Mouse (Mus musculus) frontal cortex, postnatal 36 days (tissue): ENCODE measurements around the gene Ep300.

ENCODE experiments used
- DNase-seq, 2 experiments: peaks; one replicate each; pipeline ENCODE4 v3.0.0; 2022; ENCODE audit warnings: low spot score in 2 of 2

Gene Ep300

DNA sequence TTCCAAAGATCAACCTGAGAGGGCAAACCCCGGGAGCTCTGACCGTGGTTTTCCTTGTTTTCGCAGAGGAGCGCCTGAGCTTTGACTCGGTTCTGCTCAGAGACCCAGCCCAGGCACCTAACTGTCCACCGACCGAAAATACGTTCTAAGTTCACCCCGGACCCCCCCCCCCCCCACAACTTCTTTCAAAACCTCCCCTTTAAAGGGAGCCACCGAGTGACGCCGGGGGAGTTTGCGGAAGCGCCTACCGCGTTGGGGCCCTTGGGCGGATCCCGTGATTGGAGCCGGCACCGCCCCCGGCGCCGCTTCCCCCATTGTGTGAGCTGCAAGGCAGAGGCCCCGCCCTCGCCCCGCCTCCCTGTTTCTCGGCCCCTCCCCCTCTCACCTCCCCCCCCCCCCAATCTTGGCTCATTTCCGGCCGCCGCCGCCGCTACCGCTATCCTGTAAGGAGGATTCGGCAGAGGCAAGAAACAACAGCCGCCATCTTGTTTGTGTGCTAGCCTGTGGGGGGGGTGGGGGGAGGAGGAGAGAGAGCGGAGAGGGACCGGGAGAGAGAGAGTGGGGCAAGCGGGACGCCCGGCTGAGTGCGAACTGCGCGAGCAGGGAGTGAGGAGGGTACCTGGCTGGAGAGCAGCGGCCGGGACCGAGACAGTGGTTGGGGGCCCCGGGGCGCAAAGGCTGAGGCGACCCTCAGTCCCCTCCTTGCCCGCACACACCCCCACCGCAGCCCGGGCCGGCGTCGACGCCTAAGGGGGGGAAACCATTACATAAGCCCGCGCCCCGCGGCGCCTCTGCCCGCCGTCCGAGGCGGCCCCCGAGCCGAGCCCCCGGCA is at the start of gene Ep300:
Ep300 (plus strand) TSS at position 439 of the 833 bp plus-strand sequence.
- DNase-seq = peak; percentile 89 to 94

DNA sequence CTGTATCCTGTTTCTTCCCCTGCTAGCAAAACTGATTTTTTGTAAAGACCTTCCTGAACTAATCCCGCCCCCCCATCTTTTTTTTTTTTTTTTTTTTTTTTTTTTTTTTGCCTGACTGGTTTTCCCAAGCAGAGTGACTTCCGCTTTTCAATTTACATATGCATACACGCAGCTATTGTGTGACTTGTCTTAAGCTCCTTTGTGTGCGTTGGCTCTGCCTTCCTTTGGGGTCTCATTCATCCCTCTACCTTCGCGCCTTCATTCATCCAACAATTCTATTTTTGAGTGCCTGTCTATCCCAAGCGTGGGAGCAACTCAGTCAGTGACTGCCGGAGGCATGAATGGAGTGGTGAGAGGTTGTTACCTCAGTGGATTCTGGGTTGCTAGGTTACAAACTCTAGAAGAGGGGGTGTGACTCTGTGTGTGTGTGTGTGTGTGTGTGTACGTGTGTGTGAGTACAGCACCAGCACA is 49.2 kb upstream of the Ep300 start:
- DNase-seq = peak; percentile 51 to 76

DNA sequence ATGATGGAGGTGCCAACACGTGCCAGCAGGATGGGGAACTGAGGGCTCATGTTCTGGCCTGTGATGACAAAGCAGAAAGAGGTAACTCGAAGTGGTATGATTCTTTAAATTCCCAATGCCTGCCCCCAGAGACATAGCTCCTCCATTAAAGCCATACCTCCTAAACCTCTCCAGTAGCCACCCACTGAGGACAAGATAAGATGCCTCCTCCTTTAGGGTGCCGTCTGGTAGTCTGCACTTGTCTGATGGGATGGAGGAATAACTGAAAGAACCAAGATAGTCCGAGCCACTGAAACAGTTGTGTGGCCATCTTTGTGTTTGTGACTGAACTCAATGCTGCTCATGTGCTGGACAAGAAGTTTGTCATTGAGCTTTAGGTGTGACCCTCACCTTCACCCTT is 47.0 kb upstream of the Ep300 start:
- no peak for DNase-seq

DNA sequence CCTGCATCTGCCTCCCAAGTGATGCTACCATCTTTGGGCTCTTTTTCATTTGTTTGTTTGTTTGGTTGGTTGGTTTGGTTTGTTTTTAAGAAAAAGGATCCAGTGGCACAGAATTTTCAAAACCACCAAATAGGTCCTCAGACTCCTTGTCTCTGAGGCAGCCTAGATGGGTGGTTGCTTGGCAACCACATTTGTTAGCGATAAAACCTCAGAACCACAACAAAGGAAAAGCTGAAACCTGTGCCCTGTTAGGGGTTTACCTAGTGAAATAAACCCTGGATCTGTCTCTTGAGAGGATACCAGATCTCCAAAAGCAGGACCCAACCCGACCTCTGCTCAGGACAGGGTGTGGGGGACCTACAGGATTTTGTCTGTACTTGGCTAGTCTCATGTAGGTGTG is 45.6 kb upstream of the Ep300 start:
- DNase-seq = no peak

DNA sequence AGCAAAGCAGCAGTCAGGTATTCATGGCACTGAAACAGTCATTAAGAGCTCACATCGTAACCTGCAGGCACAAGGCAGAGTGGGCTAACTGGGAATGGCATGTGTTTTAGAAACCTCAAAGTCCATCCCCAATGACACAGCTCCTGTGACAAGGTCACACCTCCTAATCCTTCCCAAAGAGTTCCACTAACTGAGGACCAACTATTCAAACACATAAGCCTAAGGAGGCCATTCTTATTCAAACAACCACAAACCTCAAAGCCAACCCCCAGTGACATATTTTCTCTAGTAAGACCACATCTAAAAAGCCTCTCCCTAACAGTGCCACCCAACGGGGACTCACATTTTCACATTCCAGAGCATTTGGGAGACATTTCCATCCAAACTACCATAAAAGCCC is 40.2 kb upstream of the Ep300 start:
- no peak for DNase-seq

DNA sequence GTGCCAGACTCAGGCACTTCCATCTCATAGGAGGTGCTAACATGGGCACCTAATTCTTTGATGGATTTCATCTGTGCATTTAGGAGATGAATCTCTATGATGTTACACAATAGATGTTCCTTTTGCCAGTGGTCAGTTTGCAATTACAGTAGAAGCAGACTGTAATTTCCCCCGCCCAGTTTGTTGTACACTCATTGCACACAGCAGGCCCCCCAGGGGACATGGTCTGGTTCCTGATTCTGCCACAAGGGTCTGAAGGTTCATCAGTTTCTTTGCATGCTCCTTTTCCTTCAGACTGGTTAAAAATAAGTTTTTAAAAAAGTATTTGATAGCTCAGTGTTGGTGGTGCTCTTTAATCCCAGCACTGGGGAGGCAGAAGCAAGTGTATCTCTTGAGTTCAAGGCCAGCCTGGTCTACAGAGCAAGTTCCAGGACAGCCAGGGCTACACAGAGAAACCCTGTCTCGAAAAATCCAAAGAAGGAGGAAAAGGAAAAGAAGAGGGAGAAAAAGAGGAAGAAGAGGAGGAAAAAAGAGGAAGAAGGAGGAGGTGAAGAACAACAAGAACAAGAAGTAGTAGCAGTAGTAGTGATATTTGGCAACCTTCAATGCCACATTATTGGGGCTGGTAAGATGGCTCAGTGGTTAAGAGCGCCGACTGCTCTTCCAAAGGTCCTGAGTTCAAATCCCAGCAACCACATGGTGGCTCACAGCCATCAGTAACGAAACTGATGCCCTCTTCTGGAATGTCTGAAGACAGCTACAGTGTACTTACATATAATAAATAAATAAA is 39.6 kb upstream of the Ep300 start:
- DNase-seq = no peak

DNA sequence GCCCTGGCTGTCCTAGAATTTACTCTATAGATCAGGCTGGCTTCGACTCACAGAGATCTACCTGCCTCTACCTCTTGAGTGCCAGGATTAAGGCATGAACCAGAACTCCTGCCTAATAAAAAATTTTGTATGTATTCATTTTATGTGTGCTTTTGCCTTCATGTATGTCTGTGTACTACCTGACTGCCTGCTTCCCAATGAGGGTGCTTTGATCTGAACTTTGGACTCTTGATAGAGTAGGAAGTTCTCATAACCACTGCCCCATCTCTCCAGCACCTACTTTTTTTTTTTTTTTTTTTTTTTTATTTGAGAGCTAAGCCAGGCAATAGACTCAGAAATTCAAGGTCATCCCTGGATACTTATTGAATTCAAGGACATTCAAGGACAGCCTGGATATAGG is 31.7 kb upstream of the Ep300 start:
- DNase-seq = no peak

DNA sequence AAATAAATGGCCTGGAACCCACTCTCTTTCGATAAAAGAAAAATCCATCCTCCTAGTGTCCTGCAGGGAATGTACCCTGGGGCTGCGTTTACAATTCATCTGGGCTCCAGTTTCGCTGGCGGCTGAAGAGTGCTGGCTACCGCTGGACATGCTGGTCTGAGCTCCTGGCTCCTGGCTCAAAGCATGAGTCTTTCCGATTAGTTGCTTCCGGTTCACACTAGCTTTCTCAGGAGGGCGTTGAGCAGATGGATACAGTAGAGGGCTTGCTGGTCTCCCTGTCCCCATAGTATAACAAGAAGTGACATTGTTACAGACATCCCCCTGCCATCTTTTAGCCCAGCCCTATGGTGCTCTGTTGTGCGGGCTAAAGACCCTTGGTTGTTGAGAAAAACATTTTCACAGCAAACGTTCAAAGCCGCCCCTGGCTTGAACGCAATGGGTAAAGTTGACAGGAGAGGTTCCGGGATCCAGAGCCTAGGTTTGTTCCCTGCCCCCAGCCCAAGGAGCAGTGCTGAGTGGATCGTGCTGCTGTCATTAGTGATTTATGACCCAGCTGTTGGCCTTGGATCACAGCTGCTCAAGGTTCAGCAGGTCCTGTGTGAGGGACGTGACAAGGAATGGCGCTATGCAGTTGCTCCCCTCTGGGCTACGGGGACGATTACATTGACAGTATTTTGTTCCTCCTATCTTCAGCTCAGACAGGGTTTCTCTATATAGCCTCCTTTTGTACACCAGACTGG is 30.4 kb upstream of the Ep300 start:
- DNase-seq = no peak

DNA sequence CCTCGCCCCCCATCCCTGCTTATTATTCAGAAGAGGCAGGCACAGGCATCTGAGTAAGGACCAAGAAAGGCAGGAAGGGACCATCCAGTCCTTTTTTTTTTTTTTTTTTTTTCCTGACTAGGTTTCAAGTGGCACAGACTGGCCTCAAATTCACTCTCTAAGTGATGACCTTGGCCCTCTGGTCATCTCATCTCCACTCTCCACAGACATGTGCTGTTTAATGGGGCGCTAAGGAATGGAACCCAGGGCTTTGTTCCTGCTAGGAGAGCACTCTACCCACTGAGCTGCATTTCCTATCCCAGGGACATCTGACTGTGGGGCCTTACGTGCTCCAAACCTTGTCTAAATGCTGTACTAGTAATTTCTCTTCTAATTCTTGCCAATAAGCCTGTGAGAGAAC is 29.2 kb upstream of the Ep300 start:
- DNase-seq = no peak

DNA sequence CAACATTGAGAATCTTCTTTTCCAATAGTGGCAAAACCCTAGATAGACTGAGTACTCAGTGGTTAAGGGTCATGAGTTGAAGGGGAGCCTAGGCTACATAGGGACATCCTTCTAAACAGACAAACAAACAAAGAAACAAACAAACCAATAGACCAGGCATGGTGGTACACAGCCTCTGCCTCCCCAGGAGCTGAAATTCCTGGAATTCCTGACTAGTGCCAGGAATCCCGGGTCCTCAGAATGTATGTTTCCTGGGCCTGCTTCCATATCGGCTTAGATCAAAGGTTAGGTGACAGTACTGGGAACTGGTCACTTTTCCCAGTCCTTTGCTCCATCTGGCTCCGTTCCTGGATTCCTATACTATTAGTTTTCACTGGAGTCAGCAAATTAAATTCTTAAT is 23.6 kb upstream of the Ep300 start:
- no peak for DNase-seq

DNA sequence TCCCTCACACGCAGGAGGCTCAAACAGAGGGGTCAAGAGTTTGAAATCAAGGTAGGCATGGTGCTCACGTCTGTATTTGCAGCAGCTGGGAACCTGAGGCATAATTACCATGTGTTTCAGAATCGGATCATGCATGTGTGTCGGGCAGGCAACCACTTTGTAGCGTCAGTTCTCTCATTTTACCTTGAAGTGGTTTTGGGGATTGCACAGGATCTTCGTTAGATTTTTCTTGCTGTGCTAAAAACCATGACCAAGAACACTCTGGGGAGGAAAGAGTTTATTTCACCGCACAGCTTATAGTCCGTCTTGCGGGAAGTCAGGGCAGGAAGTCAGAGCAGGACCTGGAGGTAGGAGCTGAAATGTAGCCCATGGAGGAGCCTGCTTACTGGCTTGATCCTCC is 23.2 kb upstream of the Ep300 start:
- DNase-seq = no peak

DNA sequence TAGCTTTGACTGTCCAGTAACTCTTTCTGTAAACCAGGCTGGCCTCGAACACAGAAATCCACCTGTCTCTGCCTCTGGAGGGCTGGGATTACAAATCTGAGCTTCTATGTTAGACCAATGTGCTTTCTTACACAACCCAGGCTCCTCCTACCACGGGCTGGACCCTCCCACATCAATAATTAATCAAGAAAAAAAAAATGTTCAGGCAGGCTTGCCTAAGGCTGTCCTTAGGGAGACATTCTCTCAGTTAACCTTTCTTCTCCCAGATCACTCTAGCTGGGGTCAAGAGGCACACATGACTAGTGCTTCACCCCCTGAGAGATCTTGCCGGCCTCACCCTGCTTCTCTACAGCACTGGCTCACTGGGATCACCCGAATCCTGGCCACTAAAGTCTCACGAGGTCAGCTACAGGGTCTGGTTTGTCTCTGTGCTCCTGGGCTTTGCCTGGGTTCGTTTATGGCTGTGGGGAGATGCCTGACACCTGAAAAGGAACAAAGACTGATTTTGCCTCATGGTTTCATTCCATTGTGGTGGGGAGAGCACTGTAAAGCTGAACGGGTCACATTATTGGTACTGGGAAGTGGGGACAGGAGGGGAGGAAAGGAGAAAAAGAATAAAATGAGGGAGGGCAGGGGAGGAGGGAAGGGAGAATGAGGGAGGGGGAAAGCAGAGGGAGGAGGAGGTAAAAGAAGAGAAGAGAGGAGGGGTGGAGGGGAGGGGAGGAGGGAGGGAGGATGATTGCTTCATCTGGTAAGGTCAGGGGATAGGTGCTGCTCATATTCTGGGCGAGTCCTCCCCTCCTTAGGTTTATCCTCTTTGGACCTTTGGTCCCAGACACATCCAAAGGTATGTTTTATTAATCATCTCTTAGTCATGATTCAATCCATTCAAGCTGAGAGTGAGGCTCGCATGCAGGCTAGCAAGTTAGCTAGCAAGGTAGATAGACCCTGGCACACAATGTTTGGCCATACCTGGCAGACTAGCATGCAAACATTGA is 22.4 kb upstream of the Ep300 start:
- no peak for DNase-seq

DNA sequence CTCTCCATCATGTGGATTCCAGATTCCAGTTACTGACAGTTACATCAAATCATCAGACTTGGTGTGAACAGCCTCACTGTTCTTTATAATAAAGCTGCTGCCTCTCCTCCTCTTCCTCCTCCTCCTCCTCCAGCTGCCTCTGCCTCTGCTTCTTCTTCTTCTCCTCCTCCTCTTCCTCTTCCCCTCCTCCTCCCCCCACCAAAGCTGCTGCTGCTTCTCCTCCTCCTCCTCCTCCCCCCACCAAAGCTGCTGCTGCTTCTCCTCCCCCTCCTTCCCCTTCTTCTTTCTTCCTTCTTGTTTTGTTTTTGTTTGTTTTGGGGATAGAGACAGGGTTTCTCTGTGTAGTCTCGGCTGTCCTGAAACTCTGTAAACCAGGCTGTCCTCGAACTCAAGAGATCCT is 17.1 kb upstream of the Ep300 start:
- no peak for DNase-seq

DNA sequence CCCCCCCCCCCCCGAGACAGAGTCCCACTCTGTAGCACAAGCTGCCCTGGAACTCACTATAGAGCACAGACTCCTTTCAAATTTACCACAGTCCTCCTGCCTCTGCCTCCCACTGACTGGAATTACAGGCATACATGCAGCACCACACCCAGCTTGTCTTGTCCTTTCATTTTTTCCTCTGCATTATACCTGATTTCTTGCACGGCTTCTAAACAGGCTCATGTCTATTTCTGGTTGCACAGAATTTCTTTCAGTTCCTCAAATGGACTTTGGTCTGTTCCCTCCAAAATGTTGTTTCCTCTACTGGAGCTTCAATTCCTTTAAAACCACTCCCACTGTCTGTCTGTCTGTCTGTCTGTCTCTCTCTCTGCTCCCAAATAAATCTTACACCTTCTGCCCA is 16.6 kb upstream of the Ep300 start:
- no peak for DNase-seq

DNA sequence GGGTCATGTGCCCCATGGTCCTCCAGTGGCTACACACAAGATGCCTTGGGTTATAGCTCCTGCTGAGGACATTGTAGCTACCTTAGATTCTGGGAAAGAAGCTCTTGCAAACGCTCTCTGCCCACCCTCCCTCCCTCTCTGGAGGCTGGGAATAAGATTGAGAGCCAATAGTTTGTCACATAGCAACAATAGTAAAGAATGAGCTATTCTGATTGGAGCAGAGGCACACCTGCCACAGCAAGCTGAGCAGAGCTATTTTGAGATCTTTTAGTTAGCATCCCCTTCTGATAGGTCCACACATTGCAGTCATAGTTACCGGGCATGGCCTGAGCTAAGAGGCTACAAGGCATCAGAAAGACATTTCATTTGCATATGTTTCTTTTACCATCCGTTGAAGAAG is 8.2 kb upstream of the Ep300 start:
- no peak for DNase-seq

DNA sequence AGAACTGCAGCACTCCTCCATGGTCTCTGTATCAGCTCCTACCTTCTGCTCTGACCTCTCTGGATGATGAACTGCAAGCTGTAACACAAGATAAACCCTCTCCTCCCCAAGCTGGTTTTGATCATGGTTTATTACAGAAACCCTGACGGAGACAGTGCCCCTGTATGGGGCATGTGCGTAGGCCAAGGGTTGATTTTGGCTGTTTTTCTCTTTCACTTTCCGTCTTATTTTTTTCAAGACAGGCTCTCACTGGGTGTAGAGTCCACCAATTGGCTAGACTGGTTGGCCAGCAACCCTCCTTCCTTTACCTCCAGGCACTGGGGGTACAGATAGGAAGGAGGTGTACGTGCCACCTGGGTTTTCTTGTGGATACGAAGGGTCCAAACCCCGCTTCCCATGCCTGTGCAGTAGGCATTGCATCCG is 7.4 kb upstream of the Ep300 start:
- DNase-seq = no peak

DNA sequence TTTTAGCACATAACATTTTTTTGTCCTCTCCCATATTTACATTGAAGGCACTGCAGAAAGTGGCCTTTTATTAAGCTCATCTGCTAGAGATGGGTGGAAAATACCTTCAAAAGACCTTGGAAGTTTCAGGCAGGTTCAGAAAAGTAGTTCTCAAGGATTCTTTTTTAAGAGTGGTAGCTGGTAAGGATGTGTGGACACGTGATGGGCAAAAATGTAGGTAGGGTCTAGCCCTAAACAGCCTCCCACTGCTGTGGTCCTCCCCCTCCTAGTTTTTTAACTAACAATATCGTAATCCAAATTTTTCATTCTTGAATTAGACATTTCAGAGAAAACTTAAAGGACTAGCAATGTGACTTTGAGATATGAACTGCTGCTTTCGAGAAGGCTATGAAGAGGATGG is 685 bp upstream of the Ep300 start:
- DNase-seq = no peak

DNA sequence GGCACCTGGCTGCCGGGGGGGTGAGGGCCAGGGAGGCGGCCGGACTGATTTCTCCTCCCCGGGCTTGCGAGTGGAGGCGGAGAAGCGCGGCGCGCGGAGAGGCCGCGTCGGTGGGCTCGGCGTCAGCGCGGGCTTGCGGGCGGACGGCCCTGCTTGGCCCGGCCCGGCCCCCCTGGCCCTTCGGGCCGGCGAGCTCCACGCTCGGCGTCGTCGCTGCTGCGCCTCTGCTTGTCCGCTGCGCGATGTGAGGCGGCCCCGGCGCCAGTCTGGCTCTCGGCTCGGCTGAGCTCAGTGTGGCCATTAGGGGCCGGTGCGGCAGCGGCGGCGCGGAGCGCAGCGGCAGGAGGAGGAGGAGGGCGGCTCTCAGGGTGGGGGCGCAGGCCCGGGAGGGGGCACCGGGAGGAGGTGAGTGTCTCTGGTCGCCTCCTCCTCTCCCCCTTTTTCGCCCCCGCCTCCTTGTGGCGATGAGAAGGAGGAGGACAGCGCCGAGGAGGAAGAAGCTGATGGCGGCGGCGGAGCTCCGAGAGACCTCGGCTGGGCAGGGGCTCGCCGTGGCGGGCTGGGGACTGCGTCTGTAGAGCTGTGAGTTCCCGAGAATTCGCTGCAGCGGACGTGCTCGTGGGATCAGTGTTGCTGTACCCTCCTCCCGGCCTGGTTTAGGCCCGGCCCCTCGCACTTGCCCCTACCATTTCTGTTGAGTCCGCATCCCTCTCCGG is 753 bp downstream of the Ep300 start:
- peak; percentile 77 to 88 for DNase-seq

DNA sequence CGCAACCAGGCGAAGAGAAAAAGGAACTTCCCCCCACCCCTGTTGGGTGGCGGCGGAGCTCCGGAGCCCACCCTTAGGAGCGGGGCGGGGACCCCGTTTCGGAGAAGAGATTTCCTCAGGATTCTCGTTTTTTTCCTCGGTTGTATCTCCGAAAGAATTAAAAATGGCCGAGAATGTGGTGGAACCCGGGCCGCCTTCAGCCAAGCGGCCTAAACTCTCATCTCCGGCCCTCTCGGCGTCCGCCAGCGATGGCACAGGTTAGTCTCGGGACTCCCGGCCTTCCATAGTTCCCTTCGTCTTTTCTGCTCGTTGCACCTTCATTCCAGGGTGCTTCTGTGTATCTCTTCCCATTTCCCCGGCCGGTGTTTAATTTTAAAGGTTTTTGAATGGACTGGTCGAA is 1.3 kb downstream of the Ep300 start:
- peak in 1 of 2 experiments; percentile 40 for DNase-seq

DNA sequence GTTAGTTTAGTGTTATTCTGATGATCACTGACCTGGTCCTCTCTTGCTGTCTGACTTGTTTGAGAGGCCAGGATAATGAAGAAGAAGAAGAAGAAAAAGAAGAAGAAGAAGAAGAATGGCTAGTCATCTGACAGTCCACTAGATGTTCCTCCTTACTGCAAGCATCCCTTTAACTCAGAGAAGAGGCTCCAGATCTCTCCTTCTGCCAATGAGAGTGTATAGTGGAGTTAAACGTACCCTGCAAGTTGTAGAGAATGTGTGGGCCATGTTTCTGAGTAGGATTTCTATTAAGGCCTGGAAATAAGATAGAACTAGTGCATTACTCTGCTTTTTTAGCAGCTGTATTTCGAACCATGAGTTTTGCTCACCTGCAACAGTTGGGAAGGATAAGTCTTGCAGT is 2.5 kb downstream of the Ep300 start:
- no peak for DNase-seq
